Mouse (Mus musculus) heart, adult 2 months (tissue): ENCODE measurements at regions not wholly inside any gene's neighbourhood (a gene's known extent, or its start where the extent isn't known, plus 50 kb on each side); places are given as distances from the start of the nearest gene placed in this dataset.

ENCODE experiments used
- CTCF ChIP-seq: fragments of 200-600 bp; IDR thresholded peaks from 2 replicates; pipeline ENCODE4 v1.8.1; 2022; ENCODE audit warnings: antibody characterized with exemption, mild to moderate bottlenecking, moderate library complexity
- EP300 ChIP-seq: fragments of 200-500 bp; IDR thresholded peaks from 2 replicates; pipeline ENCODE4 v1.6.1; 2011; ENCODE audit warnings: low read depth, low read length, control low read depth; ENCODE audit not compliant: insufficient read depth

DNA sequence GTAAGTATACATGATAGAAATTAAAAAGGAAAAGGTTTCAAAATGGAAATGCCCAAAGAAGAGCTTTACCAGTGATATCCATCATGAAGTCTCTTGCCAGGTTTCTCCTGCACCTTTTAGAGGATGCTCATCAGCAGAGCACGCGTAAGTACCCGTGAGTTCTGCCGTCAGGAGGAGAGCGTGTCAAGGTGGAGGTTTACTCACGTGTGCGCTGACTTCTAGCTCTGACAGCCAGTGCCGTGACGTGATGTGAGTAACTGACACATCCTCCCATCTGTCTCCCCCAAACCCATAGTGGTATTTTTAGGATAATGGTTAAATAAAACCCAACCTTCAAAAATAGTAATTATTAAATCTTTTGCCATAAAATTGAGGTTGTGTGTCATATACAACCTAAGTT lies 55.3 kb downstream of the Adra2a start:
- no peak for TF ChIP-seq CTCF
- TF ChIP-seq EP300: no peak
